Mouse (Mus musculus): ENCODE data around the gene Nkain2.

- no peak for TF ChIP-seq MAX (IDR thresholded peaks at IDR 0.05; ENCODE audit: low read length)
- no peak for TF ChIP-seq NRF1 (IDR thresholded peaks at IDR 0.05; ENCODE audit: low read depth, low read length)
- TF ChIP-seq CHD2 (IDR thresholded peaks at IDR 0.05; ENCODE audit: low read length) = no peak
Measured at GRCm38 (mm10) chr10:32870691-32871406, 19.4 kb downstream of the Nkain2 start.

Data from CH12.LX (cell line).